Mouse (Mus musculus): ENCODE measurements around the gene Tes3-ps.

- TF ChIP-seq CTCF (IDR thresholded peaks at IDR 0.05; ENCODE audit: extremely low read depth, insufficient read depth, low read length): no peak
- TF ChIP-seq POLR2A (IDR thresholded peaks at IDR 0.05; ENCODE audit: extremely low read depth, insufficient read depth, low read length): no peak
Measured at GRCm38 (mm10) chr13:49470806-49471205, 22.3 kb upstream of the Tes3-ps start.
